Mouse (Mus musculus) neural tube, embryonic 14.5 days (tissue): ENCODE results near the gene Sec14l4. TPM values are rescaled to one million over a fixed set of nuclear protein-coding genes. Genes with fewer than 3 reads are reported as not detected.

Source experiments
- ATAC-seq: fragments of 200-750 bp; cut with Nextera tagmentation; 2 replicates; pipeline ENCODE4 v1.8.0; 2017; ENCODE audit warnings: low read depth, mild to moderate bottlenecking, moderate TSS enrichment, moderate library complexity
- H3K27ac ChIP-seq: fragments of 300-500 bp; sonication (generic); 2 replicates; pipeline ENCODE4 v1.5.1; 2014; ENCODE audit warnings: low read depth, mild to moderate bottlenecking, control low read depth, low read length, moderate library complexity, mixed read lengths
- H3K27me3 ChIP-seq: fragments of 300-500 bp; sonication (generic); 2 replicates; pipeline ENCODE4 v1.6.1; 2014; ENCODE audit warnings: low read length; ENCODE audit not compliant: control insufficient read depth, insufficient read depth
- H3K36me3 ChIP-seq: fragments of 300-500 bp; sonication (generic); 2 replicates; pipeline ENCODE4 v1.6.1; 2014; ENCODE audit warnings: low read length, mixed read lengths; ENCODE audit not compliant: control insufficient read depth, insufficient read depth
- H3K4me1 ChIP-seq: fragments of 300-500 bp; sonication (generic); 2 replicates; pipeline ENCODE4 v1.6.1; 2014; ENCODE audit warnings: low read length; ENCODE audit not compliant: control insufficient read depth, insufficient read depth
- H3K4me2 ChIP-seq: fragments of 300-500 bp; sonication (generic); 2 replicates; pipeline ENCODE4 v1.6.1; 2014; ENCODE audit warnings: mild to moderate bottlenecking, low read depth, low read length, control low read depth
- H3K4me3 ChIP-seq: fragments of 300-500 bp; sonication (generic); 2 replicates; pipeline ENCODE4 v1.5.1; 2014; ENCODE audit warnings: low read depth, low read length, control low read depth, mixed read lengths
- H3K9ac ChIP-seq: fragments of 300-500 bp; sonication (generic); replicated peaks from 2 replicates; pipeline ENCODE4 v1.6.1; 2014; ENCODE audit warnings: low read depth, mild to moderate bottlenecking, control low read depth, low read length, mixed read lengths
- H3K9me3 ChIP-seq: fragments of 300-500 bp; sonication (generic); 2 replicates; pipeline ENCODE4 v1.6.1; 2016; ENCODE audit warnings: low read length; ENCODE audit not compliant: control insufficient read depth
- WGBS: fragments of 180-500 bp; shearing (Covaris S2); extraction: QIAGEN DNeasy Blood & Tissue Kit; methylation state at CpG from one replicate; pipeline ENCODE4 v1.1.7; 2014; 5-methylcytosine and 5-hydroxymethylcytosine counted together
- polyA plus RNA-seq: library from polyadenylated mRNA; unstranded; fragments of >200 nt; fragmentation: Nextera tagmentation; extraction: Ambion mirVana; gene quantifications from 2 replicates; pipeline ENCODE4 v1.2.1, GENCODE M21; 2014

Sec14l4 gene
- polyA plus RNA-seq, 1 experiment from 2014 or later, result not detected

DNA sequence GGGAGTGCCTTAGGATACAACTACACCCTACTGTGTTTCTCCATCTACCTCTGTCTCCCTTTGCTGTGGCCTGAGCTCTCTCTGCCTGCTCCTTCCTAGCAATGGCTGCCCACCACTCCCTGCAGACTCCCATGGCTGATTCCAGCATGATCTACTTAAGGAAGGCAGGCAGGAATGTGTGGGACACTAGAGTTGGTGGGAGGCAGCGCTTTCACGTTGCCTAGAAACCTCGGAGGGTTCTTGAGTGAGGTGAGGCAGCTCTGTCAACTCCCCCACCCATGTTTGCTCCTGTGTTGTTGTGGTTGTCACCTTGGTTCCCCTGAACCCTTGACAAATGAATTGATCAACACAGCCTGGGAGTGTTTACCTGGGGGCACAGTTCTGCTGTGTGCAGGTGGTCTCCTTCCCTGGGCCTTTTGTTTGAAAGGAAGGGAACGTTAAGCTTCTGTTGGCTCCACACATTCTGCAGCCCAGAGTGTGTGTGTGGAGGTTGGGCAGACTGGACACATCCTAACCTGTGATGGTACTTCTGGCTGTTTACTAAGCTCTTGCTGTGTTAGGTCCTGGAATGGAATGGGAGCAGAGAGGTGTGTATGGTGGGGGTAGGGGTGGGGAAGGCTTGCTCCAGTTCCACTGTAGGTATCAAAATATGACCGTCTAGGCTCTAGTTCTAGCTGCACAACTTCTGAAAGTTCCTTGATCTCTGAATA, 29.8 kb downstream of the Sec14l4 start:
- Histone ChIP-seq H3K36me3 (no peaks in the 10 kb centered on the region), H3K9ac (no peak overlapping the region), H3K4me2 (no peak overlapping the region), H3K27me3 (no peaks in the 10 kb centered on the region), H3K4me3 (no peak overlapping the region), H3K9me3 (no peaks in the 10 kb centered on the region), H3K27ac (no peak overlapping the region), H3K4me1 (no peaks in the 10 kb centered on the region)
- WGBS, result 79% methylated on average over 5 of the region's 5 CpGs
- no peak for ATAC-seq

DNA sequence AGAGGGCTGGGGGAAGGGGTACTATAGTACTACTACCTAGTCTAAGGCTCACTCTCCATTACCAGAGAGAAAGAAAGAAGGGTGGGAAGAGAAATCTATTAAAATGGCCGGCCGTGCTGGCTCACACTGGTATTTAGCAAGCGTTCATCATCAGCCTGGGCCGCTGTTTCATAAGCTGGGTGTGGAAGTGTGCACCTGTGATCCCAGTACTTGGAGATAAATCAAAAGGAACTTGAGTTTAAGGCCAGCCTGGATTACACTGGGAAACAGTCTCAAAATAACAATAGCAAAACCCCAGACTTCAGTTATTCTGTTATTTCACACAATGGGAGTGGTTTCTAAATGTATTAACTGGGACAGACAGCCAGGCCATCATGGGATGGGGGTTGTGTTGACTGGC, 31.3 kb downstream of the Sec14l4 start:
- ATAC-seq, result no peak
- Histone ChIP-seq H3K4me2 (no peak overlapping the region), H3K4me1 (no peaks in the 10 kb centered on the region), H3K36me3 (no peaks in the 10 kb centered on the region), H3K4me3 (no peak overlapping the region), H3K27me3 (no peaks in the 10 kb centered on the region), H3K27ac (no peak overlapping the region), H3K9me3 (no peaks in the 10 kb centered on the region), H3K9ac (no peak overlapping the region)
- WGBS, result 93% methylated on average over 4 of the region's 4 CpGs

DNA sequence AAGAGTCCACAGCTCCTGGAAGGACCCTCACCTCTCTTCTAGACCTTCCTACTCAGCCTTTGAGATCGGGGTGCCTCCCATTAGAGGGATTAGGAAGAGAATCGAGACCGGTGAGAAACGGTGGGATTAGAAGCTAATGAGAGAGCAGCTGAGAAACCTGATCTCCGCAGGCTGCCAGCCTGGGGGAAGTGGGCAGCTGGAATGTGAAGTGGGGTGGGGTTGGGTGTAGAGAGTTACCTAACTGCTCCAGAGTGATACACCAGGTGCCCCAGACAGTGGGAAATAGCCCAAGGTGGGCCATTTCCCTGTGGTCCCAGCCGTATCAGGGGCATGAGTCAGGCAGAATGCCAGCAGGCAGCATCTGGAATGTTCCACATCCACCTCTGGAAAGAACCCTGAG, 31.7 kb downstream of the Sec14l4 start:
- Histone ChIP-seq H3K4me3 (no peak overlapping the region), H3K4me1 (no peaks in the 10 kb centered on the region), H3K27me3 (no peaks in the 10 kb centered on the region), H3K27ac (no peak overlapping the region), H3K9ac (no peak overlapping the region), H3K4me2 (no peak overlapping the region), H3K9me3 (no peaks in the 10 kb centered on the region), H3K36me3 (no peaks in the 10 kb centered on the region)
- 67% methylated on average over 6 of the region's 6 CpGs for WGBS
- ATAC-seq, result no peak

DNA sequence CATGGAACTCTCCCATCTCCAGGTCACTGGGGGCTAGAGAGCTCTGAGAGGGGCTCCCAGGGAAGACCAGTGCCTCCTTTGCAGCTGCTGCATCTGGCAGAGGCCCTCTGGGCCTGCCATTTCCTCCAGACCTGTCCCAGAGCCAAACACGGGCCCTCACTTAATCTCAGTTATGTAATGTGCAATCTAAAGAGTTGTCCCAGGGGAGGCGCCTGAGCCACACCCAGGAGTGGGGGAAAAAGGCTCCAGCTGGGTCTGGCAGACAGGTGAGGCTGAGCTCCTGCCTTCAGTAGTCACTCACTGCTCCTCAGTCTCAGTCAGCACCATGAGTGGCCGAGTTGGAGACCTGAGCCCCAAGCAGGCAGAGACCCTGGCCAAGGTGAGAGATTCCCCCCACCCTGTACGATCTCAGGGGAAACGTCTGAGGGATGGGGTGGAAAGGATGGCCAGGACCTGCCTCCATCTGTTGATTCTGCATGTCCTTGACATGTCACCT, 33.4 kb downstream of the Sec14l4 start, which contains the start of gene Sec14l3:
Sec14l3 (plus strand) TSS at position 215 of the 496 bp plus-strand sequence.
- no peak within 1 kb of the TSS for H3K27ac ChIP-seq
- ATAC-seq, result no peak
- no peaks in the 10 kb centered on the region for H3K27me3 ChIP-seq
- no peak within 1 kb of the TSS for H3K4me2 ChIP-seq
- WGBS, result 80% methylated on average over 5 of the region's 5 CpGs
- H3K36me3 ChIP-seq, result no peaks in the 10 kb centered on the region
- H3K9ac ChIP-seq, result no peak within 1 kb of the TSS
- no peak within 1 kb of the TSS for H3K4me3 ChIP-seq
- H3K9me3 ChIP-seq, result no peaks in the 10 kb centered on the region
- H3K4me1 ChIP-seq, result no peaks in the 10 kb centered on the region

DNA sequence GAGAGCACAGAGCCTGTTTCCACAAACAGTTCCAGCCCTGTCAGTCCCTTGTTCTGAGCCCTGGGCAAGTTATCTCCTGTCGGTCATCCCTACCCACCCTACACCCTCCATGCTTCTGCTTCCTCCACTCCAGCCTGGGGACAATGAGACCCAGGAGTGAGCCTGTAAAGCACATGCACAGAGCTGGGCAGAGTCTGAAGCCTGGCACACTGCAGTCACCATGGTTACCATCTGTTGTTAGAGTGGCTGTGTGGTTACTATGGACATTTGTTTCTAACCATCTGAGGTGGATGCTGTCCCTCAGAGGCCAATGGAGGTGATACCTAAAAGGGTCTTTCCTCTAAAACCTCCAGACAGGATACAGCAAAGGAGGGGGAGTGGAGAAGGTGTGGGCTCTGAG, 38.4 kb downstream of the Sec14l4 start:
- no peaks in the 10 kb centered on the region for H3K27me3 ChIP-seq
- no peaks in the 10 kb centered on the region for H3K9me3 ChIP-seq
- H3K4me3 ChIP-seq, result no peak overlapping the region
- ATAC-seq, result 0 out of 2 replicates have a peak, but pooled peaks have one; percentile 41
- H3K27ac ChIP-seq, result no peak overlapping the region
- no peak overlapping the region for H3K4me2 ChIP-seq
- H3K9ac ChIP-seq, result no peak overlapping the region
- no peaks in the 10 kb centered on the region for H3K4me1 ChIP-seq
- WGBS, result 78% methylated on average over 1 of the region's 1 CpGs
- H3K36me3 ChIP-seq, result no peaks in the 10 kb centered on the region

DNA sequence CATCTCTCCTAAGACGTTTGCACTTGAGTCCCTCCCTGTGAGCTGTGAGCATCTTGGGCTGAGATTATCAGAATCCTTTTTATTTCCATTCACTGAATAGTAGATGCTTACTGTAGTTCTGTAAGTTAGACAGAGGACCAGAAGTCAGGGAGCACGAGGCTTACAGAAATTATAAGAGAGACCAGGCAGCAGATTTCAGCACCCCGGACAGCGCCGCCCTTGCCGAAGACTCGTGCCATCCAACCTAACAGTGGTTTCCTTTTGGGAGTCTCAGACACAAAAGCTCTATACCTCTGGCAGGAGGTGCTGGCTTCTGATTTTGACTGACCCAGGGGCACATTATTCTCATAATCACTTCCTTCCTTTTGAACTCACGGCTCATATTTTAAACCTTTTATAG, 45.4 kb downstream of the Sec14l4 start:
- Histone ChIP-seq H3K36me3 (no peaks in the 10 kb centered on the region), H3K27ac (no peak overlapping the region), H3K4me3 (no peak overlapping the region), H3K4me1 (no peaks in the 10 kb centered on the region), H3K9ac (no peak overlapping the region), H3K9me3 (no peaks in the 10 kb centered on the region), H3K27me3 (no peaks in the 10 kb centered on the region), H3K4me2 (no peak overlapping the region)
- ATAC-seq, result no peak
- WGBS, result 20% methylated on average over 8 of the region's 8 CpGs

DNA sequence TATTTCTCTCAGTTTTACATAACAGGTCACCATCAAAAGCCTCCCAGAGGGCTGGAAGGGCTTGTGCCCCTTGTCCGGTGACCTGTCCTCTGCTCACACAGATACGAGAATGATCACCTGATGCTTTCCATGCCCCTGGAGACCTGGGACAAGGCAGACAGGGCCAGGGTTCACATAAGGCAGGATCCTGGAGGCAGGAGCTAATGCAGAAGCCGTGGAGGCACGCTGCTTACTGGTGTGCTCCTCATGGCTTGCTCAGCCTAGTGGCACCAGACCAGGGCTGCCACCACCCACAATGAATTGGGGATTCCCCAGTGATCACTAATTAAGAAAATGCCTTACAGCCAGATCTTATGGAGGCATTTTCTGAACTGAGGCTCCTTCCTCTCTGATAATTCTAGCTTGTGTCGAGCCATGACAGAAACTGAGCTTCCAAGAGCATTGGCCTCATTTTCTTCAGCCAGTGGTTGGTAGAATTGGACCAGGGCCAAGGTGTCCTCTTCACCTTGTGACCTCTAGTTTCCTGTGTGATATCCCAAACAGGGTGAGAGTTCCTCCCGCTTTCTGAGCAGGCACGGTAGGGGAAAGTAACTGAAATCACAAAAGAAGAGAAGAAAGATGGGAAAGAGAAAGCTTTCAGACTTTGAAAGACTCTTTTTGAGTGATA, 47.1 kb downstream of the Sec14l4 start:
- no peak overlapping the region for H3K9ac ChIP-seq
- H3K27me3 ChIP-seq, result no peaks in the 10 kb centered on the region
- no peak for ATAC-seq
- H3K9me3 ChIP-seq, result no peaks in the 10 kb centered on the region
- 80% methylated on average over 7 of the region's 7 CpGs for WGBS
- H3K4me1 ChIP-seq, result no peaks in the 10 kb centered on the region
- no peak overlapping the region for H3K4me2 ChIP-seq
- no peak overlapping the region for H3K27ac ChIP-seq
- no peaks in the 10 kb centered on the region for H3K36me3 ChIP-seq
- H3K4me3 ChIP-seq, result no peak overlapping the region

DNA sequence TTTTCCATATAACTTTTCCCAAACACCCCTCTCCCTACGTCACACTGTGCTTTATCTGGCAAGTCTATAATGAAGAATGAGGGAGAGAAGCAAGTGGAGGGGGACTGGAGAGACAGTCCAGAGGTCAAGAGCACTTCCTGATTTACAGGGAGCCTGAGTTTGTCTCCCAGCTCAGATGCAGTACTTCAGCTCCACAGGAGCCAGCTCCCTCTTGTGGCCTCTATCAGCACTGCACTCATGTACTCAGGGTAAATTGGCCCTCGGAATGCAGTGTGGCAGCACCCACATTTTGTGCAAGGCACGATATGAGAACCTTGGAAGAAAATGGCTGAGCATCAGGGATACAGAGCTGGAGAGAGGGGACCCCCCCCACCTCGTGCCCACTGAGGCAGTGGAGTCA, 49.0 kb downstream of the Sec14l4 start:
- Histone ChIP-seq H3K4me2 (no peak overlapping the region), H3K4me1 (no peaks in the 10 kb centered on the region), H3K27ac (no peak overlapping the region), H3K36me3 (no peaks in the 10 kb centered on the region), H3K27me3 (no peaks in the 10 kb centered on the region), H3K4me3 (no peak overlapping the region), H3K9ac (no peak overlapping the region), H3K9me3 (no peaks in the 10 kb centered on the region)
- 12% methylated on average over 4 of the region's 4 CpGs for WGBS
- ATAC-seq, result peak; percentile 24; the same call in 1 of the 2 replicates

DNA sequence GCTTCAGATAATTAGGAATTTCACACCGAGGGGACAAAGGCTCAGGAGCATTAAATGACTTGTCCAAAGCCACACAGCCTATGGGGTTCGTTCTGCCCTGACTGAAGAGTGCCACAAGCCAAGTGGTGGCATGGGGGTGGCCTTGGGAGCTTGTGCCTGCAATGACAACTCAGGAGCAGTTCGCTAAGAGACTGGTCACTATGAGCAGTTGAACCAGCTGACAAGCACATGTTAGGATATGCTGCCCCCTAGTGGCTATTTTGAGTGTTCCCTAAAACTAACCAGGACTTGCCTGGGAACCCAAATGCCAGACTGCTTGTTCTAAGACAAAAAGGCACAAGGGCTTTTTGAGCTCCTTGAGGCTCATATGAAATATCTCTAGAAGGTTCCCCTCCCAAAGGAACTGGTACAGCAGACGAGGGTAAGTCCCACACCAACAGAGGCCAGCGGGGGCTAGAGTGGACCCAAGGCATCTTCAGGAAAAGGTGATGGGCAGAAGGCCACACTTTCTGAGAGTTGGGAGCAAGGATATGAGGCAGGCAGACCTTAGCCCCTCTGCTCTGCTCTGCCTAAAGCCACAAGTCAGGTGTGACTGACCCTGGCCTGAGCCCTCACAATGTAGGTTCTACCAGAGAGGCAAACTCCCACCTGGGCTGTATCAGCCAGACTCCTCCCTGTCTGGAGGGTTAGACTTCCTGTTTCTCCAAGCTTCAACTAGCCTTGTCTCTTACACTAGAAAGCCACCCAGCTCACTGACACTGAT, 52.2 kb downstream of the Sec14l4 start:
- H3K9me3 ChIP-seq, result no peaks in the 10 kb centered on the region
- no peaks in the 10 kb centered on the region for H3K36me3 ChIP-seq
- H3K4me2 ChIP-seq, result no peak overlapping the region
- no peak overlapping the region for H3K9ac ChIP-seq
- WGBS, result 30% methylated on average over 5 of the region's 5 CpGs
- no peak overlapping the region for H3K4me3 ChIP-seq
- no peaks in the 10 kb centered on the region for H3K27me3 ChIP-seq
- ATAC-seq, result no peak; the same call in 1 of the 2 replicates
- no peak overlapping the region for H3K27ac ChIP-seq
- no peaks in the 10 kb centered on the region for H3K4me1 ChIP-seq
